Mouse (Mus musculus): ENCODE results near the gene Sit1.
A peak's percentile ranks its signal among the peaks of the same experiment; 100 is the strongest.

Sit1 gene

DNA sequence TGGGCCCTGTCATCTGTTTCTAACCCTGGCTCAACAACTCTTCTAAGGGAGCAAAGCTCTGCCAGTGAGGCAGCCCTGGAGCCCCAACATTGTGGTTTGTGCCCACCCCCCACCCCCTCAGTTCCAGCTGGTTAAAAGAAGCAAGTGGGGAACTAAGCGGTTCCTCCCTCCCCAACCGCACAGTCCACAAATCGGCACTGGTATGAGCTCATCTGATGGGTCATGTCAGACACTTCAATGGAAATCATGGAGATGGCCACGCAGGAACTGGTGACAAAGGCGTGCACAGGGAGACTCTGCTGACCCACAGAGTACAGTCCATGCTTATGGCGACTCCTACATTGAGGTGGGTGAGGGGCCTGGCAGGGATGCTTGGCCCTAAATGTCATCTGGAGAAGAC, 17.6 kb downstream of the Sit1 start:
- no peak for DNase-seq

- DNase-seq = no peak
Observed at GRCm38 (mm10) chr4:43463102-43463501, 20.4 kb downstream of the Sit1 start.

GRCm38 (mm10) chr4:43457124-43457523, 26.4 kb downstream of the Sit1 start:
- no peak for DNase-seq

GRCm38 (mm10) chr4:43456470-43456869, 27.1 kb downstream of the Sit1 start:
- DNase-seq = no peak

- DNase-seq = peak; percentile 24
Observed at GRCm38 (mm10) chr4:43454041-43454836, 29.3 kb downstream of the Sit1 start, which contains the start of gene Cd72. Gene Cd72 (minus strand): TSS chr4:43454628.

DNA sequence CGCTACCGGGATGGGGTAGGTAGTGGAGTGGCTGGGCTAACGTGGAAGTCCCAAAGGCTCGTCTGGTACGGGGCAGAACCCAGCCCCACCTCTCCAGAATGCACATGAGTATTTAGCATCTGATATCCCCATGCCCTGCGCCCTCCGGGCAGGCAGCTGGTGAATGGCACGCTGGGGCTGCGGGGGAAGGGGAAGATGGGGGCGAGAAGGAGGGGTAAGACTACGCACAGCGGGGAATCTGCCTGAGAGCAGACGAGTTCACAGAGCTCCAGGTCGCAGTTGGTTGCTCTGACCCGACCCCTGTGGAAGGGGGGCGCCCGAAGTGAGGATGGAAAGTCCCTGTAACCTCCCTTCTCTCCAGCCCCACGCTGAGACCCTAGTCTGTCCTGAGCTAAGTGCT, 30.1 kb downstream of the Sit1 start:
- peak; percentile 49 for DNase-seq

GRCm38 (mm10) chr4:43452315-43452714, 31.2 kb downstream of the Sit1 start:
- DNase-seq = no peak

DNA sequence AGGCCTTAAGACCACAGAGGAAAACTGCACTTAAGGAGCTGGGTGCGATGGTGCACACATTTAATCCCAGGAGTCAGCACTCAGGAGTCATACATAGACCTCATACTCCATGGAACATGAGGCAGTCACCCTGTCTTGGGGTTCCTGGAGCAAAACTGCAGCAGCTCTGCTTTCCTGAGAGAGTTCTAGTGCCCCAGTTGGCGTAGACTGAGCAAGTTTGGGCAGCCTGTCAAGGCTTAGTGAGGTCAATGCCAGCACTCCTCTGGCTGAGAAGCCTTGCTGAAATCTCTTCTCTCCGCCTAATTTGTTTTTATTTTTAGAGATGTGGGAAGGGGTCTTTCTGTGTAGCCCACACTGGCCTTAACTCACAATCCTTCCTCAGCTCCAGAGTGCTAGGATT, 35.0 kb downstream of the Sit1 start:
- DNase-seq = no peak

GRCm38 (mm10) chr4:43447251-43447650, 36.3 kb downstream of the Sit1 start:
- no peak for DNase-seq

DNA sequence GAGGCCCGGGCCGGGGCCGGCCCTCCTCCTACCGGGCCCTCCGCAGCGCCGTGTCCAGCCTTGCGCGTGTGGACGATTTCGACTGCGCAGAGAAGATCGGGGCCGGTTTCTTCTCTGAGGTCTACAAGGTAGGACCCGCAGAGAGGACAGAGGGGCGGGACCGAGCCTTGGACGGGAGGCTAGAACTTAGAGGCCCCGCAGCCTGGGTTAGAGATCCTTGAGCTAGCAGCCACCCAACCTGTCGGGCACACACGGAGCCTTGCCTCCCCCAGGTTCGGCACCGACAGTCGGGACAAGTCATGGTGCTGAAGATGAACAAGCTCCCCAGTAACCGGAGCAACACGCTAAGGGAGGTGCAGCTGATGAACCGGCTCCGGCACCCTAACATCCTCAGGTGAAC, 40.0 kb downstream of the Sit1 start:
- peak; percentile 65 for DNase-seq

DNA sequence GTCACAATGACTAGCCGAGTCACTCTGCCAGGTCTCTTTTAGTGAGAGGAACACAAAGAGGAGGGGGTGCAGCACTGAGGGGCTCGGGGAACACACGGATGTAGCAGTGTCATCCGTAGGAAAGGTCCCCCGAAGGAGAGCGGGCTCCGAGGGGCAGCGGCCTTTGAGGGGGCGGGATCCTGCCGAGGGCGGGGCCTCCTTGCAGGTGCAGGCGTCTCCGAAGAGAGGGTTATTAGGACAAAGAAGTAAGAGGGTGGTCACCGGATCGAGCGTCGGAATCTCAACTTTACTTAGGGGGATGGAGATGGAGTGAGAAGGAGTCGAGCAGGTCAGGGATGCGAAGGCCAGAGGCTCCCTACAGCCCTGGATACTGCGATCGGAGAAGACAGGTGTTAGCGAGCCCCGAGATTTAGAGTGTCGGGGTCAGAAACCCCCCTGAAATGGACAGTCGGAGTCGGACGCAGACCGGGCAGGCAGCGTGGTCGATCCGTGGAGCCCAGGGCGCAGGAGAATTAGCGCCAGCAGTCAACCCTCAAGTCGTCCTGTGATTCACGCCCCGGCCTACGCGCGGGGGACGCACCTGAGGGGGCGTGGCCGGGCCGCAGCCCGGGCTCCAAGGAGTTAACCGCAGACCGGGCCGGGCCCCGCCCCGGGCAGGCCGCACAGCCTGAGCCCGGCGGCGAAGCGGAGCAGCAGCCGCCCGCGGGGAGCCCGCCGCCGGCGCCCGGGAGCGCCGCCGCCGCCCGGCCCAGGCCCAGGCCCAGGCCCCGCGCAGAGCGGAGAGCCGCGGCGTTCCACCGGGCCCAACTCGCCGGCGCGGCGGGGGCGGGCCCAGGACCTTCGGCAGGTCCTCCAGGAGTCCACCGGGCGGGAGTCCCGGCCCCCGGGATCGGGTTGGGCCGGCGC, 40.8 kb downstream of the Sit1 start:
- peak; percentile 90 for DNase-seq

DNA sequence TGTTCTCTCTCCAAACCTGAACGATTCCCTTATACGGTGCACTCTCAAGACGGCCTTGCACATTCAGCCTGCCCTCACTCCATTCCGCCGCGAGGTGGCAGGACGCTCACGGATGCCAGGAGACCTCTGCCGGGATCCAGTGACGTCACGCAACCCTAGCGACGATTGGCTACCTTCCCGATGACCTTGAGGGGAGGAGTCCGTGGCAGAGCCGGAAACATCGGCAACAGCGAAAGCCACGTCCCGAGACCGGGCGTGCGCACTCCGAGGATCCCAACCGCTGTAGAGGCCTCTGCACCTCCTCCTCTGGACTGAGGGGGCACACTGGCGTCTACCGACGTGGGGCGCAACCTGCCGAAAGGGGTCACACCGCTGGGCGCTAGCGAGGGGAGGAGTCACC, 41.5 kb downstream of the Sit1 start:
- DNase-seq = peak; percentile 99

- DNase-seq = no peak
Observed at GRCm38 (mm10) chr4:43441639-43442038, 41.9 kb downstream of the Sit1 start, which contains the start of gene Tesk1. Gene Tesk1 (plus strand): TSS chr4:43441939.

DNA sequence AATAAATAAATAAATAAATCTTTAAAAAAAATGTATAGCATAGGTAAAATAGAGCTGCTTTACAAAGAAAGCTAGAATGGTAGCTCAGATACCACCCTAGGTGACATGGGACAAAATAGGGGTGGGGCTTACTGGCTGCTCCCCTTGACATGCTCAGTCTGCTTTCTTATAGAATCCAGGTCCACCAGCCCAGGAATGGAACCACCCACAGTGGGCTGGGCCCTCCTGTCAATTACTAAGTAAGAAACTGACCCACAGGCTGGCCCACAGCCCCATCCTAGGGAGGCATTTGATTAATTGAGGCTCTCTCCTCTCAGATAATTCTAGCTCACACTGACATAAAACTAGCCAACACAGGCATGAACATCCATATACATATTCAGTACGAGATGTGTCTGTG, 50.7 kb downstream of the Sit1 start:
- no peak for DNase-seq

Measured in embryo, embryonic 11 days (tissue).